Mouse (Mus musculus) retina, postnatal 7 days (tissue): ENCODE measurements at regions not wholly inside any gene's neighbourhood (a gene's known extent, or its start where the extent isn't known, plus 50 kb on each side); places are given as distances from the start of the nearest gene placed in this dataset.

Experiments used
- DNase-seq: peaks from one replicate; pipeline ENCODE4 v3.0.0-alpha.2; 2012; ENCODE audit warnings: low read depth, low spot score

- no peak for DNase-seq
Measured at GRCm38 (mm10) chr17:47317651-47318050, 51.0 kb upstream of the Mrps10 start.

GRCm38 (mm10) chr17:47313162-47313561, 55.5 kb upstream of the Mrps10 start:
- DNase-seq: no peak

- no peak for DNase-seq
Measured at GRCm38 (mm10) chr17:47311272-47311671, 57.4 kb upstream of the Mrps10 start.

DNA sequence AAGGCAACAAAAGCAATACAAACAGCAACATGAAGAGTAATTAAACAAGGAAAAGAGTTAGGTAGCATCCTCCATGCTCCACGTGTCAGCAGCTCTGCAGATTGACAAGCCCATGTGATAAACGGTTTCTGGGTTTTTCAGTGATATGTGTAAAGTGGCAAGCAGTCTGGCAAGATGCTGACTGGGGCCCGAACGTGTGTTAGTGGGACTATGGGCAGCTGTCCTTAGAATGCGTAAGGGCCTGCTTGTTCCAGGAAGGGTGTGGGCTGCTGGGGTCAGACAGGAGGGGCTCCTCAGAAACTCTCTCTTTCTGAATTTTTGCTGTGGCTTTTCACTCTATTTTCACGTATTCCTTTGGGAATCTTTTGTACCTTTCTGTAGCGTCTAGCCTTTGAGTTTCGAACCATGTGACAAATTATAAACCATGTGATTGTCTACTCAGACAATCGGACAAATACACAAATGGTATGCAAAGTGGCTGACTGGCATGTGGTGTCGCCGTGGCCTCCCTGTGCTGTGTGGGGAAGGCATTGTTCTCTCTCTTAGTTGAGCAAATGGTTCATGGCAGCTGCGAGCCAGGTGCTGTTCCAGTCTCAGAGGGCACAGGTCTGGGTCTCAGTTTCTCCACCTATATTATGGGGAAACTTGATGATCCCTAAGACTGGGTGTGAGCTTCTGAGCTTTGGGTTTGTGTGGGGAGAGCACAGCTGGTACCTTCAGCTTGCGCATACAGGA, 62.5 kb upstream of the Mrps10 start:
- no peak for DNase-seq

- peak; percentile 82 for DNase-seq
Measured at GRCm38 (mm10) chr17:47304463-47305199, 64.1 kb upstream of the Mrps10 start.

- no peak for DNase-seq
Measured at GRCm38 (mm10) chr17:47303600-47303999, 65.1 kb upstream of the Mrps10 start.

DNA sequence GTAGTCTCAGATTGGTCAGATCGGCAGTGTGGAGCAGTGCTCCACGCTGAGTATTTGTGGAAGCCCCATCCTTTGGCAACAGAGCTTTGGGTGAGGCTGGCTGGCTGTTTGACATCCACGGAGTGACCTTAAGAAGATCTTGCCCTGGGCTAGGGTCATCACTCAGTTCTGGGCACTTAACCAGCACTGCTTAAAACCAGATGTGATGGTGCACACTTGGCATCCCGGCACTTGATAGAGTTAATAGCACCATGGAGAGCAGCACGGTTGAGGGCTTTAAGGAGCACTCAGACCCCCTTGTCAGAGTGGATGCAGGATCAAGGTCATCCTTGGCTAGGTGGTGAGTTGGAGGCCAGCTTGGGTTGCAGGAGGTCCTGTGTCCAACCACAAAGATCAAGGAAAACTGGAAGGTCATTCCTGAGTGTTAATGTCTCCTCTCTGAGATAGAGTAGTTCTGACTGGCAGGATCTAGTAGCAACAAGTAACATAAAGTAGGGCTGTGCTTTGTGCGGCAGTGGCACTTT, 70.2 kb upstream of the Mrps10 start:
- no peak for DNase-seq

DNA sequence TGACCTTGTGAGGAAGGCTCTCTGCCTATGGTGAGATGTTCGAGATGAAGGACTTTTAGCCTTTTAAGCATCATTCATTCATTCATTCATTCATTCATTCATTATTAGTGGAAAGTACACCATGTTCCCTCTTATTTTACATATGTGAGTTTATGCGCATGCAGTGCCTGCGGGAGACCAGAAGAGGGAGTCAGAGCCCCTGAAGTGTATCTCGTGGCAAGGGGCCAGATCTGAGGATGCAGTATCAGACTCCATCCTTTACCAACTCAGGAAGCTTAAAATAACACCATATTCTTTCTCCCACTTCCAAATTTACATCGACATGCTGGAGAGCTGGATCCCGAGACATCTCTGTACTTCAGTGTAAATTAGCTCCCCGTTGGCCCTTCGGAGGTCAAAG, 70.7 kb upstream of the Mrps10 start:
- no peak for DNase-seq

- DNase-seq: no peak
Measured at GRCm38 (mm10) chr17:47296709-47297450, 71.8 kb upstream of the Mrps10 start.

DNA sequence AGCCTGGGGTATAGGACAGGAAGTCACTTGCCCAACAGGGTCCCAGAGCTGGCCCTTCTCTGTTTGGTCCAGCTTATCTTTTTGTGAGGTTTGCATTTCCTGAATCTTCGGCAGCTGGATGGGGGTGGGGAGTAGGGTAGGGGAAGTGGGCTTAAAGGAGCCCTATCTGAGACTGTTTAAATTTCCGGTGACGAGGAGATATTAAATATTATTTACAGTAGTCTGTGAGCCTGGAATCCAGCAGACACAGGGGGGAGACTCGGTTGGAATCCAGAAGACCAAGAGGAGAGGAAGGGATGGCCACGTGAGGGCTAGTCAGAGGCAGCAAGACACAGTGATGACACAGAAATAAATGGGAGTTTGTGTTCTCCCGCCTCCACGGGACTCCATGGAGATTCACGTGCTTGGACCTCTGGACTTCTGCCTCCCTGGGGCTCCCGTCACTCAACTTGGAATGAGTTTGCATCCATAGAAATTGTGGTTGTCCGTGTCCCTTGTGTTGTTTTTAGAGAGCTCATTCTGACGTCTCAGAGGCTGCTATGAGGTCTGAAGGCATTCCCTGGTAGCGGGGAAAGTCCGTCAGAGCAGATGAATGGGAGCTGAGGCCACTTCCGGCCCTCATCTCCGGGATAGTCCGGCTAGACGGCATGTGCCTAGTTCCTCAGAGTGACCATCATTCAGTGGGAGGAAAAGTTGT, 73.2 kb upstream of the Mrps10 start:
- no peak for DNase-seq

- peak; percentile 64 for DNase-seq
Measured at GRCm38 (mm10) chr17:47294091-47294534, 74.6 kb upstream of the Mrps10 start.

- DNase-seq: no peak
Measured at GRCm38 (mm10) chr17:47293178-47293577, 75.5 kb upstream of the Mrps10 start.

DNA sequence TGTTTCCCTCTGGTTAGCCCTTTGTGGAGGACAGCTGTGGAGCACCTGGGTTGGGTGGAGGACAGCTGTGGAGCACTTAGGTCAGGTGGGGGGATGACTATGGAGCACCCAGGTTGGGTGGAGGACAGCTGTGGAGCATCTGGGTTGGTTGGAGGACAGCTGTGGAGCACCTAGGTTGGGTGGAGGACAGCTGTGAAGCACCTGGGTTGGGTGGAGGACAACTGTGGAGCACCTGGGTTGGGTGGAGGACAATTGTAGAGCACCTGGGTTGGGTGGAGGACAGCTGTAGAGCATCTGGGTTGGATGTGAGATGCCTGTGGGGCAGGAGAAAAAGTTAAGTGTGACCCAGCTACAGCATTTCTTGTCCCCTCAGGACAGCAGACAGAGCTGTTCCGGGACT, 77.1 kb upstream of the Mrps10 start:
- no peak for DNase-seq

- DNase-seq: no peak
Measured at GRCm38 (mm10) chr17:47285616-47286015, 83.1 kb upstream of the Mrps10 start.

GRCm38 (mm10) chr17:47284236-47284635, 84.5 kb upstream of the Mrps10 start:
- DNase-seq: no peak

DNA sequence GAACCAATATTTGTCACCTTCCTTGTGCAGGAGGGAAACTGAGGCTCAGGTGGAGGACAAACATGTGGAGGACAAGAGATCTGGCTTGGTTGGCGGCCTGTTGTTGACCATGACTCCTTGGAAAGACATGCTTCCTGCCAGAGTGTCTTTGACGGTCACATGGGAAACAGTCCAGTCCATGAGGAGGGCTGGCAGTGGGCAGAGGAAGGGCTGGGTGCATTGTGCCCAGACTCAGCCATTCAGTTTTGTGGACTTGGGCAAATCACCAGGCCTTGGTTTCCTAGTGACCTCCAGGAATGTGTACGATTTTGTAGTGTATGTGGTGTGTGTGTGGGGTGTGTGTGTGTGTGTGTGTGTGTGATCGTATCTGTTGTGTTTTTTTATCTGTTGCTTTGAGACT, 85.5 kb upstream of the Mrps10 start:
- DNase-seq: no peak

- no peak for DNase-seq
Measured at GRCm38 (mm10) chr17:47282476-47282875, 86.2 kb upstream of the Mrps10 start.

DNA sequence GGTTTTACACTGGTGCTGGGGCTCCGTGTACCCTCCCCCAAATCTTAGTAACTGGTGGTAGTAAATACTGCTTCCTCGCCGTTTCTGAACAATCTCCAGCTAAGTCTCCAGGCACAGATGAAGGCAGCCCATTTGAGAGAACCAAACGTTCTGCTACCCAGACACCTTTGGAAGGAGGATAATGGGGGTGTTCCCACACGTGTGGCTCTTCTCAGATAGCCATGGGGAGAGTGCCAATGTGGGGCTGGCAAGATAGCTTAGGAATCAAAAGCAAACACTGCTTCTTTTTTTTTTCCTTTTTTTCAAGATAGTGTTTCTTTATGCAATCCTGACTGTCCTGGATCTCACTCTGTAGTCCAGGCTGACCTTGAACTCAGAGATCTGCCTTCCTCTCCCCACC, 90.8 kb upstream of the Mrps10 start:
- DNase-seq: no peak

DNA sequence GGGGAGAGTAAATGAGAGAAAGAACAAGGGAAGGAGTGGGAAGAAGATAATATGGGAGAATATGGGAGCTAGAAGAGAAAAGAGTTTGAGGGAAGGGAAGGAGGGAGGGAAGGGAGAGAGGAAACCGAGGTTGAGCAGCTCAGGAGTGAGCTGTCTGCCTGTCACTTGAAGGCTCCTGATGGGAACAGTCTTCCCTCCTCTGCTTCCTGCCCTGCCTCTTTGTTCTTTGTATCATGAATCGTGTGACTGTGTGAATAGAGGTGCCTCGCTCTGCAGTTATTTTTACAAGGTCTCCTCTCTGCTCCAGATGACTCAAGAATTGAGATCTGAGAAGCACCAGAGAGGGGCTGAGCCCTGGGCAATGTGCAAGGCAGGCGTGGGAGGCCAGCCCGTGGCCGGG, 92.0 kb upstream of the Mrps10 start:
- no peak for DNase-seq

DNA sequence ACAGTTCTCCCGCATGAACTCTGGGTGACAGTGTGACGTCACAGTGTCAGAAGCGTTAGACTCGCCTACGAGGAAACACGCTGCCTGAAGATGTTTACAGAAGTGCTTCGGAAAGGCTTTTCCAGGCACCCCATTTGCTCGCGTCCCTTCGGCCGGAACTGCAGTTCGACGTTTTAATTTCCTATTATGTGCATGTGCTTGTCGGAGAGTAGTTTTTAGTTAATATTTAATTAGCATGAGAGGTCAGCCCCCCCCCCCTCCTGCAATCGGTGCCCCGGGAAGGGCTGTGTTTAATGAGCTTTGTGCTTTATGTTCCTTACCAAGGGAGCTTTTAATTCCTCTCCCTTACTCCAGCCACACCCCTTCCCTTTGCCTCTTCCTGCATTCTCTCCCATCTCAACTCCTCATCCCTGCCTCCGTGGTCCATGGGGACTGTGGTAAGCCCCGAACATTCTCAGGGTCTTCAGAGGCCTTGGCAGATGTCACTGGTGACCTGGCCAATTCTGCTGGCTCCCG, 92.8 kb upstream of the Mrps10 start:
- no peak for DNase-seq

DNA sequence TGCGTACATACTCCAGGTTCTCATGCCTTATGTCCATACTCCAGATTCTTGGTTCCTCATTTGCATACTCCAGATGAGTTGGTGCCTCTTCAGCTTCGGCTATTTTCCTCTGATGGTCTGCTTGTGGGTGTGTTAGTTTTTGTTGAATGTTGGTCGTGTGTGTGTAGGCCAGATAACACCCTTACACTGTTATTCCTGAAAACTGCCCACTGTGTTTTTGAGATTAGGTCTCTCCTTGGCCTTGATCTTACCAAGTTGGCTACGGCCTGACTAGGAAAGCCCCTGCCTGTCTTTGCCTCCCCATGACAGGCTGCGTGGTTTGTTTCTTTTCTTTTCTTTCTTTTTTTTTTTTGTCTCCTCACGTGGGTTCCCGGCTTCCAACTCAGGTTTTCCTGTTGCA, 95.4 kb upstream of the Mrps10 start:
- no peak for DNase-seq
